Mouse (Mus musculus) bone marrow macrophage, adult 2 months (primary cell): Measurements from ENCODE around the gene Vwa8.

Source experiments
- CTCF ChIP-seq: IDR thresholded peaks from 2 replicates; pipeline ENCODE4 v1.5.1; 2012; ENCODE audit warnings: low read depth, mild to moderate bottlenecking, low read length, moderate library complexity
- POLR2A ChIP-seq: IDR thresholded peaks from 2 replicates; pipeline ENCODE4 v1.6.1; 2012; ENCODE audit warnings: mild to moderate bottlenecking, low read depth, low read length, borderline replicate concordance

- TF ChIP-seq CTCF (no peak), POLR2A (no peak)
Measured at GRCm38 (mm10) chr14:79208468-79208867, 359.6 kb downstream of the Vwa8 start.
